Mouse (Mus musculus) left cerebral cortex, postnatal 14 days (tissue): ENCODE results near the gene Cmtm4. TPM values are rescaled to one million over a fixed set of nuclear protein-coding genes. Genes with fewer than 3 reads are reported as not detected.
"Not testable (repeated sequence)": the region's sequence is repeated elsewhere in the genome, so short reads cannot be mapped to it uniquely, and the experiment has no call there.

Source experiments
- DNase-seq, 2 experiments: peaks; one replicate each; pipeline ENCODE4 v3.0.0; 2021 to 2022; ENCODE audit warnings: low spot score in 2 of 2, mixed read lengths in 1 of 2
- intact Hi-C: fragments of 180-260 bp; cut with DNase I; formaldehyde crosslinking; loops from one replicate; pipeline ENCODE4 v1.15.1; 2025
- total RNA-seq, 2 experiments: library from RNA; stranded (reverse); gene quantifications; 2 replicates each; pipeline ENCODE4 v1.2.3; 2021

Cmtm4 gene
- total RNA-seq, 2 experiments from 2014 or later, result 71.3 to 72.9 TPM

DNA sequence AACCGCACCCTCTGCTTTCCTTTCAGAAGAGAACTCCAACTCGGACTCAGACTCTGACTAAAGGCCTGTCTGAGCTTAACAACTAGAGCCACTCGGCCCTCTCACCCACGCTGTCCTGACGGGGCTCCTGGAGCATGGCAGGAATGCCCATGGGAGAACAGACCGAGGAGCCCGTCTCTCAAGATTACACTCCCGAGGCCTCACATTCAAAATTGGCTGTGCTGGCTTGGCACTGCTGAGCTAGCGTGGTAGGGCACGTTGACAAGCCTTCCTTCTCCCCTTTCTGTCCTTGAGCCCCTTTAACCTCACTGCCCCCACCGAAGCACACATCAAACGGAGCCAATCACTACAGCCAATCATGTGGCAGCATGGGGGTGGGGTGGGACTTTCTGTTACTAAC is 48.9 kb downstream of the Cmtm4 start:
- intact Hi-C loops, result loop anchor here (10.0 kb wide), 1 partner anchor 228 kb away; no protein-coding TSS in a partner anchor

DNA sequence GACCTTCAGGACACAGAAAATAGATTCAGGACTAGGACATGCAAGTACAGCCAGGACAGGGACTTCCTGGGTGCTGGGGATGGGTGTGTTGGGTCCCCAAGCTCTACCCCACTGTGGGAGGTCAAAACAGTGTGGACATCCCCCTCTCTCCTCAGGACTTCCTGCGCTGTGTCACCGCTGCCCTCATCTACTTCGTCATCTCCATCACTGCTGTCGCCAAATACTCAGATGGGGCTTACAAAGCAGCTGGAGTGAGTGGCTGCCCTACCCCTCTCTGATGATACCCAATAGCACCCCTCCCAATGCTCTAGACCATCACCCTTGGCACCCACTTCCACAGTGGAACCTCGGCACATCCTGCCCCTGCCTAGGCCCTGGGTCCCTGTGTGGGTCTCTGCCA is 51.0 kb downstream of the Cmtm4 start:
- intact Hi-C loops, result loop anchor here (2.0 to 10.0 kb wide), 3 partner anchors 97 to 230 kb away; partner anchors contain the start of genes Dync1li2 and Tk2
- no peak for DNase-seq

More for the DNA sequence above, 48.9 kb downstream of the Cmtm4 start:
- DNase-seq, result no peak

DNA sequence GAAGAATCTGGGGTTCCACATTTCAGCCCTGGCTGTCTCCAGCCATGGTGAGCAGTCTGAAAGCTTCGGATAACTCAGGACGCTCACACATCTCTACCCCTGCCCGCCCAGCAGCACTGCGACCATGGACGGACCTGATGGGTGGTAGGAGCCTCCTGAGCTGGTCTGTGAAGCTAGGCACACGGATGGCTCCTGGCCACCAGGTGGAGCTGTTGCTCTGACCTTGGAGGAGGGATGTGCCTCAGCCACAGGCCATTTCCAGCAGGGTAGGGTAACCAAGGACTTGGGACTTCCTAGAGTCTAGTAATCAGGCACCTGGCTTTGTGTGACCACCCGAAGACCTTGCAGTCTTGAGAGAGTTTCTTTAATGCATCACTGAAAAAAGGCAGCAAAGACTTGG is 51.6 kb downstream of the Cmtm4 start:
- intact Hi-C loops, result loop anchor here (2.0 to 10.0 kb wide), 3 partner anchors 97 to 231 kb away; partner anchors contain the start of genes Dync1li2 and Tk2
- DNase-seq, result peak; percentile 84 to 86

DNA sequence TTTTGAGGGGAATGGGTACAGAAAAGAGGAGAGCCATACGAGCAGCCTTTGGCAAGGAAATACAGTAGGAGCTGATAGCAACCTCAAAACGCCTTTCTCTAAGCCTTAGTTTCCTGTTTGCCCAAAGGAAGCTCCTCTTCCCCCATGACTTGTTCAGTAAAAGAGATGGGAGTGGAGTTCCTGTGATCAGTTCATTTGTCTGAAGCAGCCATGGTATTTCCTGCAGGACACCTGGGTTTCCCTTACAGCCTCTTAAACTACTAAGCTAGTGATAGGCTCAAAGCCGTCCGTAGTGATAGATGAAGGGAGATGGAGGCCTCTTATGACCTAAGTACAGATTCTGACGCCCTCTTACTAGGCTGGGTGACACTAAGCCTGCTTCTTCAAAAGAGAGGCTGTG is 53.2 kb downstream of the Cmtm4 start:
- intact Hi-C loops, result loop anchor here (5.0 to 10.0 kb wide), 2 partner anchors 95 to 232 kb away; partner anchors contain the start of gene Tk2
- DNase-seq, result no peak

DNA sequence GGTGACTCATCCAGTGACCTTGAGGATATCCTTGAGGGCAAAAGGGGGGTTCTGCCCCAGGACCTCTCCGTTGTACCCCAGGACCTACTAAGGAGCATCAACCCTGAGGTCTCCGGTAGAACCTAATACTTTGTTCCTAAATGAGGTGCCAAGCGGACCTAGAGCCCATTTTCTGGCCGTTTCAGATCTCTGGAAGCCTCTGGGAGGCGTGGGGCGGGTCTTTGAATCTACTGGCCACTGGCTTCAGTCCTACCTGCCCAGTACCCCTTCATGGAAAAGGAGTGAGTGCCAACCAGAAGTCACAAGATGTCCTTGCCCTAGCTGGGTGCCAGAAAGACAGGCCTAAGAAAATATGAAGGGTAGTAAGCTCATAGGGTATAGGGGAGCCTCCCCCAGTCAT is 53.9 kb downstream of the Cmtm4 start:
- DNase-seq, result no peak
- intact Hi-C loops, result loop anchor here (5.0 to 10.0 kb wide), 2 partner anchors 94 to 233 kb away; partner anchors contain the start of gene Tk2

DNA sequence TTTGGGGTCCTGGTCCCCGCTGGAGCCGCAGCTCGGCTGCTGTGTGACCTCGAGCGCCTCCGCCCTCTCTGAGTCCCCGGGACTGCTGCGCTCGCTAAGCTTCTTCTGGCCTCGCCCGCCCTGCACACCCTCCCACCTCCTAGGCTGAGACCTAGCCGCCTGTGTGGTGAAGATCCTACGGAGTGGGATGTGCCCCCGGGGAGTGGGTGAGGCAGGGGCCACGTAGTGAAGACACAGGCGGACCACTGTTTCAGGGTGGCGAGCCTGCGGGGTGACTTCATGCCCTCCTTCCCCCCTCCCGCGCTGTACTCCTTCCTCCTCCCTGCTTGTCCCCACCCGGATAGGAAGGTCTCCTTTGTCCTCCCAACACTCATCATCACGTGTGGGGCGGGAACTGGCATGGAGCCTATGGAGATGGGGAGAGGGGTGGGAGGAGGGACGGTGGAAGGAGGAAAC is 54.5 kb downstream of the Cmtm4 start:
- intact Hi-C loops, result loop anchor here (5.0 to 10.0 kb wide), 2 partner anchors 94 to 234 kb away; partner anchors contain the start of gene Tk2
- peak in 1 of 2 experiments; percentile 30 for DNase-seq

DNA sequence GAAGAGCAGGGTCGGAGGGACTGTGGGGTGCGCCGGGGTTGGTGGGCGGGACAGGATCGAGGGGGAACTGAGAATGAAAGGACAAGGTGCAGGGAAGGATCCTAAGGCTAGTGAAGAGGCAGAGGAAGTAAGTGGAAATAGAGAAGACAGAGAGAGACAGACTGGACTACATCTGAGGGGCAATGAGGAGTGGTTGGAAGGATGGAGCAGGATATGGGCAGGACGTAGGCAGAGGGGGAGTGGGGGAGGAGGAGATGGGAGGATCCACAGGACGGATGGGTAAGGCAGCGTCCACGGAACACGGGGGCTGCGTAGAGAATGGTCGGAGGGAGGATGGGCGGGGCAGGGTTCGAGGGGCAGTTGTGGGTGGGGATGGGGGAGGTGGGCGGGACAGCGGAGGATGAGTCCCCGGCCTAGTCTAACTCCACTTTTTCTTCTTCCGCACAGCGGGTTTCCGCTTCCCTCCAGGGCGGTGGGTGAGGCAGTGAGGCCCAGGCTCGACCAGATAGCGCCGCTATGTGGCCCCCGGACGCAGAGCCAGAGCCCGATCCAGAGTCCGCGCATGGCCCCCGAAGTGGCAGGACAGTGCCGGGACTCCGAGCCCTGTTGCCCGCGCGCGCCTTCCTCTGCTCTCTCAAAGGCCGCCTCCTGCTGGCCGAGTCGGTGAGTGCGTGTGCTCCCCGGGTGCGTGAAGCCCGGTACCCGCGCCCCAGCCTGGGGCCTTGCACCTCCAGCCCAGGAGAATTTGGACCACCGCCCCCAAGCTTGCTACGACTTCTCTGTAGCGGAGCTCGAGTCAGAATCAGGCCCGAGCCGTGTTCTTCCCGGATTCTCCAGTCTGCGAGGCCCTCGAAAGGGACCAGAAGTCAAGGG is 55.1 kb downstream of the Cmtm4 start:
- intact Hi-C loops, result loop anchor here (5.0 to 10.0 kb wide), 2 partner anchors 93 to 234 kb away; partner anchors contain the start of gene Tk2
- peak; percentile 56 to 67 for DNase-seq

DNA sequence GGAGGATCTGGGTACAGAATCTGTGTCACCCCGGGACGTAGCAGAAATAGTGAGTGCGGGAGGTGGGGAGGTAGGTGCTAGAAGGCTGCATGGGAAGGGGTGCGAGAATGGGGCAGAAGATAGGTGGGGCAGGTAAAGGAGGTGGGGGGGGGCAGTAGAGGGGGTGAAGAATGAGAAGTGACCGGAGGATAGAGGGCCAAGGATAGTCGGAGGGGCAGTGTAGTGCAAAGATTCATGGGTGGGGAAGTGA is 55.7 kb downstream of the Cmtm4 start:
- no peak for DNase-seq
- intact Hi-C loops, result loop anchor here (5.0 to 10.0 kb wide), 4 partner anchors 93 to 235 kb away; partner anchors contain the start of genes Cdh5 and Tk2

DNA sequence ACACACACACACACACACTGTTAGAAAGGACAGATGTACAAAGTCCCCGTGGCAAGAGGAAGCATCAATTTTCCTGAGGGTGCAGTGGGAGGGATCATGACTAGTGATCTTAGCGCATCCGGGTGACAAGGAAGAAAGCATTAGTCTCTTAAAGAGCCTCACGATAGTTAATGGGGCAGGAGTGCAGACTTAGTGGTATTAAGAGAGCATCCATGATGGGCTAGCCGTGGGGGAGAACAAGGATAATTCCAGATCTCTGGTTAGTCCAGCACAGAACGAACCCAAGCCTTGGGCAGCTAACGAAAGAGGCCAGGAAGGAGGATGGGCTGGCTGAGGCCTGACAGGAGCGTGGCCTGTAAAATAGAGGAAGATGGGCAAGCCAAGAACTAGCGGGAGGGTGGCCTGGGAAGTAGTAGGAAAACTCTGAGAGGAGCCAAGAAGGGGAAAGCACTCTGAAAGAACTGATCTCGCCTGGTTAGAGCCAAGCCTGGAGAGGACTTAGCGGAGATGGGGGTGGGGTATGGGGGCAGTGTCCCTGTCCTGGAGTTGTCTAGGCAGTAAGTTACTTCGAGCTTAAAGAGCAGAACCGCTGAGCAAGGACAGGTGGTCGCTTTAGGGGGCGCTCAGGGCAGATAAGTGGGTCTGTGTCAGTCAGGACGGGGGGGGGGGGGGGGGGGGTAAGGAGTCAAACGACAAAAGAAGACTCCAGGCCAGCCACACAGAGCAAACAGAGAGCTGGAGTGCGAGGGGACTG is 56.2 kb downstream of the Cmtm4 start, which contains the start of gene Cmtm3:
Cmtm3 (plus strand) TSS at position 182 of the 754 bp plus-strand sequence.
- intact Hi-C loops, result loop anchor here (10.0 kb wide), 2 partner anchors 195 to 235 kb away; partner anchors contain the start of gene Cdh5
- peak in 1 of 2 experiments; percentile 41 for DNase-seq

DNA sequence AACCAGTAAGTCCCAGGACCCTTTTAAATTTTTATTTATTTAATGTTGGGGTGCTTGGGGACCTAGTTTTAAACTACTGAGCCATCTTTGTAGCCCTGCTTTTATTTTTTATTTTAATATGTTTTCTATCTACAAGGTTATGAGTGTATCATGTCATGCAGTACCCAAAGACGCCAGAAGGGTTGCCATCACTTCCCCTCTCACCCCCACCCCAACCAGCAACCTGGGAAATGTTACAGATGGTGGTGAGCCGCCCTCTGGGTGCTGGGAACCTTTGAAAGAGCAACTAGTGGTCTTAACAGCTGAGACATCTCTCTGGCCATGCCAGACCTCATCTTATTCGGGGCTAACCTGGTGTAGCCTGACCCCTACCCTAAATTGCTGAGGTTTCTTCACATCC is 57.7 kb downstream of the Cmtm4 start:
- no peak for DNase-seq
- intact Hi-C loops, result loop anchor here (10.0 kb wide), 2 partner anchors 193 to 233 kb away; partner anchors contain the start of gene Cdh5

DNA sequence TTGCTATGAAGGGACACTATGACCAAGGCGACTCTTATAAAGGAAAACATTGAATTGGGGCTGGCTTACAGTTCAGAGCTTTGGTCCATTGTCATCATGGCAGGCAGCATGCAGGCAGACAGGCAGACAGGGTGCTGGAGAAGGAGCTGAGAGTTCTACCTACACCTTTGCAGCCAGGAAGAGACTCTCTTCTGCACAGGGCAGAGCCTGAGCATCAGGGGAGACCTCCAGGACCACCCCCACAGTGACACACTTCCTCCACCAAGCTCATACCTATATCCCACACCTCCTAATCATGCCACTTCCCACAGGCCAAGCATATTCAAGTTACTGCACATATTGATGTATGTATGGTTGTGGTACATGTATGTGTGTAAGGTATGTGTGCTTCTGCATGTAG is 58.8 kb downstream of the Cmtm4 start:
- intact Hi-C loops, result loop anchor here (10.0 kb wide), 2 partner anchors 192 to 232 kb away; partner anchors contain the start of gene Cdh5
- no peak for DNase-seq

DNA sequence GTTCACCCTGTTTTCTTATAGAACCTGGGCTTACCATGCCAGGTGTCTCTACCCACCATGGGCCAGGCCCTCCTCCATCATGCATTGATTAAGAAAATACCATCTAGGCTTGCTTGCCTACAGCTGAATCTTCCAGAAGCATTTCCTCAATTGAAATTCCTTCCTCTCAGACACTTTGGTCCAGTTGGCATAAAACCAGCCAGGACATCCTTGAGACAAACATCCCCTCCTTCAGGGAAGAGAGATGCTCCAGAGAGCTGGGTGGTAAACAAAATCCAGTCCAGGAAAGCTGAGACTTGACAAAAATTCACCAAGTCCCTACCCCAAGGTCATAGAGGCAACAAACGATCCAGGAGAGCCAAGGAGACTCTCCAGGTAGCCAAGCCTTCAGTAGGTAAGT is 61.4 kb downstream of the Cmtm4 start:
- intact Hi-C loops, result loop anchor here (10.0 kb wide), 2 partner anchors 189 to 229 kb away; partner anchors contain the start of gene Cdh5
- DNase-seq, result no peak

DNA sequence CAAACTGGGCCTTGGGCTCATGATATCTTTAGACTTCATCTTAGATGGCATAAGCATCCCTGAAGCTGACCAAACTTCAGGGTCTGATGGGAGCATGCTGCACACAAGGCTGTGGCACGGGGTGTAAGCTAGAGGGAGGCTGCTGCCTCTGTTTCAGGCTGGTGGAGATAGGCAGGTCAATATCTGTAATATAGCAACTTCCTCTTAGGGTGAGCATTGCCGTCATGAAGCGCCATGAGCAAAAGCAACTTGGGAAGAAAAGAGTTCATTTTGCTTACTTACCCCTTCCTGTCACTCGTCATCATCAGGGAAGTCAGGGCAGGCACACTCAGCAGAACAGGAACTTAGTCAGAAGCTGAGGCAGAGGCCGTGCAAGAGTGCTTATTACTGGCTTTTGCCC is 61.8 kb downstream of the Cmtm4 start:
- no peak for DNase-seq
- intact Hi-C loops, result loop anchor here (10.0 kb wide), 2 partner anchors 189 to 229 kb away; partner anchors contain the start of gene Cdh5

DNA sequence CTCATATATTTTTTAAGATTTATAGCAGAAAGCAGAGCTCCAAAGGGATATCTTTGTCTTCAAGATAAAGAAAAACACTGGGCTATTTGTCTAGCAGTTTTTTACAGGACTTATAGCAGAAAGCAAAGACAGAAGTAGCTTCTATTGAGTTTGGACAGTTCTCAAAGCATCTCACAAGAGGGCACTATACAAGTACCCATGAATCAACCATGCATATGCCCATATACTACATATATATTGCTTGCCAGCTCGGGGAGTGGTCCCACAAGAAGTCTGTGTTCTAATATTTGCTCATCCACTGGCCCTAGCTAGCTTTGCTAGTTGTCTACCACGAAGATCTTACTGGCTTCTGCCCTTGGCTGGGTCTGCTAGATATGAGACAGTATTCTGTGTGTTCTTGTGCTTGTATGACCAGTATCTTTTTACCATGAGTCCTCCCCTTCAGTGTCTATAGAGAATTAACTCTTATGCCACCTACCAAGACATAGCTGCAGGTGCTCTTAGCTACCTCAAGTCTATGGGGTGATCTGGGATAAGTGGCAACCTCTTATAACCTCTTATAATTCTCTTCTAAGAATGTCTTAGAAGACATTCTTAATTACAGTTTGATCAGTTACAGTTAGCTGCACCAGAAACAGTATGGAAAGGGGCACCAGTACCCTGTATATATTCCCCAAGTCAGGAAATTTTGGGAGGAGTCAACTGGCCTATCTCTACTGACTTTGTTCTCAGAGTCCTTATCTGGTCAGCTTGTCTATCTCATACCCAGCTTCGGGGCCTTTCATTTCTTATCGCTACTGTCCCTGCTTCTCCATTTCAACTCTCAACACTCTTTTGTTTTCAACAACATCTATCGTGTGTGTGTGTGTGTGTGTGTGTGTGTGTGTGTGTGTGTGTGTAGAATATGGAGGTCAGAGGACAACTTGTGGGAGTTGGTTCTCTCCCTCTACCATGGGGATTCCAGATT is 62.7 kb downstream of the Cmtm4 start:
- DNase-seq, result no peak
- intact Hi-C loops, result loop anchor here (10.0 kb wide), 2 partner anchors 188 to 228 kb away; partner anchors contain the start of gene Cdh5

DNA sequence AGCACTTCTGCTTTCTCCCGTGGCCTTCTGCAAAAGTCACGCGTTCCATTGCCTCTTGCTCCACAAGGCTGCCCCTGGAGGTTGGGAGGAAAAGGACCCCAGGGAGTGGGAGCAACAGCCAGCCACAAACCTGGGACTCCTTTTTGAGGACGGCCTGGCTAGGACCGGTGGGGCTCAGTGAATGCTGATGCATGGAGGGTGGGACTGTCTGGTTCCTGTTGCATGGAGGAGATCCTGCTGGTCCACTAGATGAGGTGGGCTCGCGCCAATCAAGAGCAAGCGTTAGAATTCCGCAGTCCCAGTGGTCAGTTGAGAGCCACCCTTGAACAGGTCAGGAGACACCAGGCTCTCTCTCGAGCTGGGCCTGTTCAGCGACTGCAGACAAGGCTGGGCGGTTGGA is 73.7 kb downstream of the Cmtm4 start, which contains the start of gene Cmtm2b:
Cmtm2b (plus strand) TSS at position 301 of the 400 bp plus-strand sequence.
- DNase-seq, intact Hi-C loops: not testable (repeated sequence)

DNA sequence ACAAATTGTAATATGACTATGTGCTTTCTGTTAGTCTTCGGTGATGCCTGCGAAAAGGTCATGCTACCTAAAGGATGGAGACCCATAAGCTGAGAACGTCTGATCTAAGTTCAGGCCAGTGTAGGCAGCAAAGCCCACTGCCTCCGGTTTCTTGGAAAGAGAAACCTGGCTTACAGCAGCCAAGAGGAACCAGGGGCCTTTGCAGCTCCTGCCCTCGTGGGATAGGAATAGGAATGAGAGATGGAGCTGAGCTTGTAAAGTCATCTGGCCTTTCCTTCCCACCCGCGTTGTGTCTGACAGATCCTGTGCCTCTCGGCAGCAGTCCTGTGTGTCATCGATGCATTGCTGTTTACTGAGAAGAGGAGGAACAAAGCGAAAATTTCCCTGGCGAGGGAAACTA is 74.3 kb downstream of the Cmtm4 start, which contains the start of gene Gm11020:
Gm11020 (plus strand) TSS at position 301 of the 400 bp plus-strand sequence.
- intact Hi-C loops, DNase-seq: not testable (repeated sequence)

DNA sequence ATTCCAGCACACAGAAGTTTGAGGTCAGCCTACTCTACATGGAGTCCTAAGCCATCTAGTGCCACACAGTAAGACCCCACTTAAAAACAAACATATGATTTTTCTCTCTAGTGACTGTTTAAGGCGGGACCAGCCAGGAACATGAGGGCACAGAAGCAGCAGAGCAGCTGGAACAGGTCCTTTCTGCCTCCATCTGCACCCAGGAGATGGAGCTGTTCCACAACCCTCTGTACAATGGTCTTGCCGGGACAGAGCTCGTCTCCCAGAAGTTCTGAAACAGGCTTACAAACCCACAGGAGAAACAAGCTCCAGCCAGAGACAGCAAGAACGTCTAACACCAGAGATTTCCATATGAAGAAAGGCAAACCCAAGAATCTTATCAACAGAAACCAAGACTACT is 82.3 kb downstream of the Cmtm4 start:
- intact Hi-C loops, result no loop called here
- DNase-seq, result peak in 1 of 2 experiments; percentile 11

DNA sequence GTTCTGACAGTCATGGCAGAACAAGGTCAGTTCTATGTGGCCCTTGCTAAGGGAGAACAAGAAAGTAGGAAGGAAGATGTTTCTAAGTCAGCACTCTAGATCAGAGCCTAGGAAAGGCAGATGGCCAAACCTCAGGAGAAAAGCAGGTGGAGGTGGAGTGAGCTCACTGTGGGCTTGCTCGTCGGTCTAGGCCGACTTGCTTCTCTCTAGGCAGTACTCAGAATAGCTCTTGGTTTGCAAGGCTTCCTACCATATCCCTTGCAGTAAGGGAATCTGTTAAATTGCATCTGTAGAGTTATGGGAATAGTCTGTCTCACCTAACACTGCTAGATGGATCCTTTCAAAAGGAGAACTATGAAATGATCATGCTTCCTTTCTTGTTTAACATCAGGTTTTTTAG is 83.6 kb downstream of the Cmtm4 start:
- intact Hi-C loops, DNase-seq: not testable (repeated sequence)
